Mouse (Mus musculus) CH12.LX (cell line): ENCODE data around the gene Ociad1.

ENCODE experiments used
- BHLHE40 ChIP-seq: IDR thresholded peaks from 2 replicates; pipeline ENCODE4 v1.6.1; 2011; ENCODE audit warnings: mild to moderate bottlenecking, low read depth, low read length, improper control_type of control experiment
- CTCF ChIP-seq, 2 experiments: IDR thresholded peaks in 1 of 2; conservative IDR thresholded peaks in 1 of 2; 2 replicates each; pipeline ENCODE4 v1.5.1; 2011 to 2012; ENCODE audit warnings: low read depth in 2 of 2, low read length in 2 of 2, improper control_type of control experiment in 1 of 2, inconsistent platforms in 1 of 2, mild to moderate bottlenecking in 1 of 2, moderate library complexity in 1 of 2
- E2F4 ChIP-seq: IDR thresholded peaks from 2 replicates; pipeline ENCODE4 v1.6.1; 2011; ENCODE audit warnings: low read depth, low read length, improper control_type of control experiment; ENCODE audit not compliant: insufficient replicate concordance
- ELF1 ChIP-seq: IDR thresholded peaks from 2 replicates; pipeline ENCODE4 v1.6.1; 2014; ENCODE audit warnings: low read depth, mild to moderate bottlenecking, inconsistent platforms, low read length, improper control_type of control experiment
- EP300 ChIP-seq: IDR thresholded peaks from 2 replicates; pipeline ENCODE4 v1.6.1; 2011; ENCODE audit warnings: low read length, improper control_type of control experiment
- ETS1 ChIP-seq: conservative IDR thresholded peaks from 2 replicates; pipeline ENCODE4 v1.6.1; 2012; ENCODE audit warnings: low read depth, mild to moderate bottlenecking, inconsistent platforms, low read length, improper control_type of control experiment, moderate library complexity
- HCFC1 ChIP-seq: IDR thresholded peaks from 2 replicates; pipeline ENCODE4 v1.6.1; 2012; ENCODE audit warnings: low read depth, mild to moderate bottlenecking, inconsistent platforms, low read length, improper control_type of control experiment
- IRF4 ChIP-seq: IDR thresholded peaks from 2 replicates; pipeline ENCODE4 v1.6.1; 2014; ENCODE audit warnings: low read depth, mild to moderate bottlenecking, inconsistent platforms, low read length, improper control_type of control experiment
- JUND ChIP-seq: conservative IDR thresholded peaks from 2 replicates; pipeline ENCODE4 v1.6.1; 2011; ENCODE audit warnings: low read depth, low read length, improper control_type of control experiment
- MEF2A ChIP-seq: IDR thresholded peaks from 2 replicates; pipeline ENCODE4 v1.6.1; 2014; ENCODE audit warnings: low read depth, mild to moderate bottlenecking, inconsistent platforms, low read length, improper control_type of control experiment, borderline replicate concordance
- MXI1 ChIP-seq: IDR thresholded peaks from 2 replicates; pipeline ENCODE4 v1.6.1; 2011; ENCODE audit warnings: mild to moderate bottlenecking, low read depth, low read length, improper control_type of control experiment
- PAX5 ChIP-seq: IDR thresholded peaks from 2 replicates; pipeline ENCODE4 v1.6.1; 2012; ENCODE audit warnings: low read length, inconsistent platforms, mixed read lengths
- POLR2A ChIP-seq: IDR thresholded peaks from 2 replicates; pipeline ENCODE4 v1.6.1; 2011; ENCODE audit warnings: low read depth, mild to moderate bottlenecking, improper control_type of control experiment, low read length
- SIN3A ChIP-seq: IDR thresholded peaks from 2 replicates; pipeline ENCODE4 v1.6.1; 2012; ENCODE audit warnings: low read length, improper control_type of control experiment, inconsistent platforms

DNA sequence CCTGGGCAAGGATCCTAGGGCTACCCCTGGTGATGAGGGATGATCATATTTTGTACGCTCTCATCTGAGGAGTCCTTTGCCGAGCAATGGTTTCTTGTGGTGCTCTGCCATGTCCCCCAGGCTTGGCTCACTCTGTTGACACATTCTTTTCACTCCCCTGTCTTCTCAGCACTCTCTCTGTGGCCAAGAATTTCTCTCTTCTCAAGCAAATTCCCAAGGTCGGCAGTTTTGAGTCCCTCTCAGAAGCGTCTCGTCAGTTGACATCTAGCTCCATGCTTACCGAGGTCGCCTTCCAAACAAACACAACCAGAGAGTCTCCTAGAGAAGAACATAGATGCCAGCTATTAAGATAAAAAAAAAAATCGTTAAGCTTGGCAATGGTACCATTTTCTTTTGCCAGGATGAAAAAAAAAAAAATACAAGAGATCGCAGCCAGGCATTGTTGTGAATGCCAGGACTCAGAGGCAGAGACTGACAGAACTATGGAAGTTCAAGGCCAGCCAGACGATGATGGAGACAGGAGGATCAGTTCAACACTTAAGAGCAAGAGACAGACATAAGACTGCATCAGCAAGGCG, 23.9 kb upstream of the Ociad1 start:
- TF ChIP-seq POLR2A: no peak
- no peak for TF ChIP-seq CTCF (conservative IDR thresholded peaks at IDR 0.05 in 1 of 2, IDR thresholded peaks at IDR 0.05 in 1 of 2; ENCODE audit: low read depth in 2 of 2, low read length in 2 of 2)
- no peak for TF ChIP-seq IRF4
- TF ChIP-seq HCFC1: no peak
- no peak for TF ChIP-seq EP300
- TF ChIP-seq JUND: no peak
- TF ChIP-seq SIN3A: no peak
- no peak for TF ChIP-seq BHLHE40
- no peak for TF ChIP-seq MEF2A
- TF ChIP-seq MXI1: no peak
- TF ChIP-seq PAX5: no peak
- no peak for TF ChIP-seq ELF1
- TF ChIP-seq E2F4: no peak
- TF ChIP-seq ETS1: no peak
